Comparison of ENCODE assay signal across 22 mouse cellular contexts in the genomic region with DNA sequence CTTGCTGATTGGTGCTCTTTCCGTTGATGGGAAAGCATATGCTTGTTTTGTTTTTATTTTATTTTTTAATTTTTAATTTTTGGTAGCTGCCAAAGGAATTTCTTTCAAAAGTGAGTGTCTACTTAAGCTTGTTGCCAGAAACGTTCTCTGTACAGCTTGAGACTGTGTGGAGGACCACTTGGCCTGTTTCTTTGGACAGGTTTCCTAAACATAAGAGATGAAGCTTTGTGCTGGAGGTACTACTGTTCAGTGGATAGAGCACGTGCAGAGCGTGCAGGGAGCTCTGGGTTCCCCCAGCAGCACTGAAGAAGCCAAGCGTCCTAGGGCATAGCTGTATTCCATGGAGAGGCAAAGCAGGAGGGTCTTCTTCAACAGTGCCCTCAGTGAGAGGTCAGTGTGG.
DNase-seq lines count a peak whose midpoint lies in the region; ATAC-seq and TF ChIP-seq lines count a peak whose summit lies in the region.
"Had no signal": no experiment of that assay in that cellular context is flagged by ENCODE, and none has a peak within 500 bp of the region (broad histone marks: within the 10 kb centered on the region; RNA-seq: fewer than 3 reads in every experiment).

No protein-coding gene starts in this region.

- peak overlapping the region; percentile 7; the same call in 1 of the 2 replicates for H3K27ac ChIP-seq in forebrain, embryonic 16.5 days (ENCODE audit: low read length)
- H3K27ac ChIP-seq in forebrain, postnatal 0 days (ENCODE audit: low read depth, low read length) = no peak overlapping the region
- H3K27ac ChIP-seq in lung, postnatal 0 days (ENCODE audit: low read length) = 0 out of 2 replicates have a peak overlapping the region, but pooled peaks have one; percentile 33

- H3K27me3 ChIP-seq in forebrain, embryonic 16.5 days (replicated peaks; ENCODE audit: control insufficient read depth, insufficient read depth, low read length) = no peaks in the 10 kb centered on the region
- H3K27me3 ChIP-seq in forebrain, postnatal 0 days (ENCODE audit: insufficient read depth, low read length) = no peaks in the 10 kb centered on the region
- no peaks in the 10 kb centered on the region for H3K27me3 ChIP-seq in lung, postnatal 0 days (replicated peaks; ENCODE audit: insufficient read depth, low read length)
- H3K27me3 ChIP-seq: CH12.LX, Patski had no signal

- 0 out of 2 replicates have a peak, but pooled peaks have one; percentile 23 for TF ChIP-seq EP300 in lung, postnatal 0 days (IDR thresholded peaks at IDR 0.05)

- no peak for ATAC-seq in forebrain, embryonic 16.5 days
- ATAC-seq in forebrain, postnatal 0 days = no peak
- ATAC-seq in lung, postnatal 0 days = peak; percentile 96
- ATAC-seq: activated CD4-positive, CD25-positive, alpha-beta regulatory T cell, adult 4 months; CD4-positive, CD25-positive, alpha-beta regulatory T cell, adult 4 months; Patski had no signal

- H3K9ac ChIP-seq in forebrain, embryonic 16.5 days (replicated peaks; ENCODE audit: low read depth, low read length) = no peak overlapping the region
- H3K9ac ChIP-seq in forebrain, postnatal 0 days = no peak overlapping the region
- no peak overlapping the region for H3K9ac ChIP-seq in lung, postnatal 0 days (replicated peaks; ENCODE audit: low read depth)

- H3K36me3 ChIP-seq in forebrain, embryonic 16.5 days (ENCODE audit: control insufficient read depth, insufficient read depth) = no peaks in the 10 kb centered on the region
- no peaks in the 10 kb centered on the region for H3K36me3 ChIP-seq in forebrain, postnatal 0 days (ENCODE audit: insufficient read depth)
- H3K36me3 ChIP-seq in lung, postnatal 0 days (ENCODE audit: insufficient read depth, low read length) = no peaks in the 10 kb centered on the region
- H3K36me3 ChIP-seq: G1E had no signal

- no peak overlapping the region for H3K4me3 ChIP-seq in forebrain, embryonic 16.5 days (replicated peaks; ENCODE audit: low read length)
- no peak overlapping the region for H3K4me3 ChIP-seq in forebrain, postnatal 0 days (ENCODE audit: low read depth, low read length)
- H3K4me3 ChIP-seq in lung, postnatal 0 days (ENCODE audit: low read depth, low read length) = no peak overlapping the region
- H3K4me3 ChIP-seq in lung, adult 2 months (replicated peaks; ENCODE audit: extremely low read depth, low read depth, low read length) = no peak overlapping the region

- peaks cover 11% of the 10 kb centered on the region for H3K4me1 ChIP-seq in forebrain, embryonic 16.5 days (replicated peaks; ENCODE audit: control insufficient read depth, insufficient read depth, low read length)
- no peaks in the 10 kb centered on the region for H3K4me1 ChIP-seq in forebrain, postnatal 0 days (ENCODE audit: insufficient read depth)
- 0 out of 2 replicates have a peak, but pooled peaks cover 3% of the 10 kb centered on the region for H3K4me1 ChIP-seq in lung, postnatal 0 days (ENCODE audit: insufficient read depth, low read depth, low read length)
- H3K4me1 ChIP-seq in lung, adult 2 months (ENCODE audit: control insufficient read depth, insufficient read depth, low read length) = peaks cover 4% of the 10 kb centered on the region

- 88% methylated on average over 5 of the region's 5 CpGs for WGBS in forebrain, embryonic 16.5 days
- WGBS in forebrain, postnatal 0 days = 73% methylated on average over 5 of the region's 5 CpGs
- WGBS in lung, postnatal 0 days = 58% methylated on average over 5 of the region's 5 CpGs
- whole genome bisulfite sequencing in lung, adult 2 months = 69% methylated on average over 5 of the region's 5 CpGs

- no peak for TF ChIP-seq CTCF in forebrain, postnatal 0 days (IDR thresholded peaks at IDR 0.05; ENCODE audit: low read depth)
- TF ChIP-seq CTCF in lung, postnatal 0 days (IDR thresholded peaks at IDR 0.05) = no peak
- no peak for TF ChIP-seq CTCF in lung, adult 2 months (IDR thresholded peaks at IDR 0.05; ENCODE audit: insufficient read depth, low read length)

- H3K4me2 ChIP-seq in forebrain, embryonic 16.5 days (ENCODE audit: low read length) = no peak overlapping the region
- H3K4me2 ChIP-seq in forebrain, postnatal 0 days (ENCODE audit: low read depth) = no peak overlapping the region
- H3K4me2 ChIP-seq in lung, postnatal 0 days (replicated peaks; ENCODE audit: low read depth, low read length) = no peak overlapping the region

- no peak for DNase-seq in forebrain, postnatal 0 days
- DNase-seq in lung, postnatal 0 days (ENCODE audit: low spot score) = peak; percentile 74
- no peak for DNase-seq in lung, postnatal 4 days
- peak; percentile 6 for DNase-seq in lung, postnatal 10 days
- no peak for DNase-seq in lung, adult 2 months
- DNase-seq in lung, postnatal 36 days = peak; percentile 33
- no peak for DNase-seq in lung, postnatal 14 days
- DNase-seq: adrenal gland, adult 2 months; adrenal gland, adult 8-10 months; adrenal gland, postnatal 10 days; adrenal gland, postnatal 14 days; adrenal gland, postnatal 25 days; adrenal gland, postnatal 36 days; B cell, adult 2 months; cerebellum, adult 11 months; cerebellum, adult 11-12 months had no signal

- no peaks in the 10 kb centered on the region for H3K9me3 ChIP-seq in forebrain, embryonic 16.5 days (ENCODE audit: control insufficient read depth, low read length)
- H3K9me3 ChIP-seq in forebrain, postnatal 0 days (ENCODE audit: low read length) = no peaks in the 10 kb centered on the region
- H3K9me3 ChIP-seq in lung, postnatal 0 days (ENCODE audit: low read length) = no peaks in the 10 kb centered on the region

- no peak for TF ChIP-seq POLR2A in lung, adult 2 months (IDR thresholded peaks at IDR 0.05; ENCODE audit: borderline replicate concordance, extremely low read depth, low read depth, low read length)

Comparison
In these comparisons a context has a peak if more than half of its experiments do, and no peak if none do; other contexts are left out.
1. DNase-seq: peak in lung, postnatal 0 days (single experiment), lung, postnatal 10 days (single experiment) and lung, postnatal 36 days (single experiment); none in forebrain, postnatal 0 days (single experiment), lung, postnatal 4 days (0 of 2), lung, adult 2 months (single experiment) and lung, postnatal 14 days (single experiment).